Mouse (Mus musculus): ENCODE results near the gene Tpst2. TPM values are rescaled to one million over a fixed set of nuclear protein-coding genes. Genes with fewer than 3 reads are reported as not detected.

The Tpst2 gene
- total RNA-seq, 4 experiments from 2014 or later: 13.4 to 17.6 (median 16.0) TPM

DNA sequence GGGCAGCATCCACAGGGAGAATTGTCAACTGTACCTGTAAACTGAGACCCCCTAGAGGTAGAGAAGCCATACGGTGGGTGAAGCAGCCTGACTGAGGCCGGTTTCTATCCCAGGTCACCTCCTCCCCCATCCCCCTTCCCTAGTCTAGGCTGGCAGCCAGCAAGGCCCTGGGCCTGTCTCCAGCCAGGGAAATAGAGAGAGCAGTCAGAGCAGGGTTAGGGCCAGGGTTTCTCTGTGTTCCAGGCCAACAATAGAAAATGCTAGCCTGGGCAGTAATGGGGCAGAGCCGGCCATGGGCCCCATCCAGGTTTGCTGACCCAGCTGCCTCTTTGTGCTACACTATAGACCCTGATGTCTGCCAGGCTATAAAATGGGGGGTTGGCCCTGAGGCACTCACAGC lies 21.1 kb upstream of the Tpst2 start, which contains the start of gene Crybb1:
Gene Crybb1 (plus strand): TSS at position 390 of the 400 bp plus-strand sequence.
- DNase-seq (ENCODE audit: low spot score in 2 of 2): peak; percentile 79 to 80

DNA sequence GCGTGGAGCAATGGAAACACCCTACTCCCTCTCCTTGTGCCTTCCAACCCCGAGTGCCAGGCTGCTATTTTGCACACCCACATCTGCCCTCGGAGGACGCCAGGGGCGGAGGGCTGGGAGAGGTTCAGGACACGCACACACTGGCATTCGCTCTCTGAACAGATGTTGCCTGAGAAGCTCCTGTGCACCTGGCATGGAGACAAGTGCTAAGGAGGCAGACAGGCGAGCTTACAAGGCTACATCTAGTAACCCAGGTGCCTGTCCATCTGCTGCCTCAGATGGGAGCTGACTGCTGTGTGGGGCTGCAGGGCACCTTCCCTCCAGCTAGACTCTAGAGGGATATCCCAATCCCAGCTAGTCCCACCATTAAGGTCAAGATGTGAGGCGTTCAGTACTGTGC lies 20.0 kb upstream of the Tpst2 start:
- no peak for DNase-seq (ENCODE audit: low spot score in 2 of 2)

DNA sequence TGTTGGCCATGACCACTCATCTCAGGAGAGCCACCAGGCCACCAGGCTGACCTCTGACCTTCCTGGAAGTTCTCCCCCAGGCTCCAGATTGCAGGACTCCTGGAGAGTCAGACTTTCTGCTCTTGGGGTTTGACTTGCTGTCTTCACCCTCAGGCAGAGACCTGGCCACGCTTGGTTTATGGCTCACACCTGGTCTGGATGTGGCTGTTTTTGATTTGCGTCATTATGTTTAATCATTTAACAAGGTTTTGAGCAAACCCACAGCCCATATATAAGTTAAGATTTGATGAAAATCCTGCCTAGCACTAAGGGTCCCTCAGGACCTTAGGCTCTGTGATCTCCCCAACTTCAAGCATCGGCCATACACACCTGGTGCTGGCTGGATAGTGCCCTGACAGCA lies 18.6 kb upstream of the Tpst2 start:
- no peak for DNase-seq (ENCODE audit: low spot score in 2 of 2)

DNA sequence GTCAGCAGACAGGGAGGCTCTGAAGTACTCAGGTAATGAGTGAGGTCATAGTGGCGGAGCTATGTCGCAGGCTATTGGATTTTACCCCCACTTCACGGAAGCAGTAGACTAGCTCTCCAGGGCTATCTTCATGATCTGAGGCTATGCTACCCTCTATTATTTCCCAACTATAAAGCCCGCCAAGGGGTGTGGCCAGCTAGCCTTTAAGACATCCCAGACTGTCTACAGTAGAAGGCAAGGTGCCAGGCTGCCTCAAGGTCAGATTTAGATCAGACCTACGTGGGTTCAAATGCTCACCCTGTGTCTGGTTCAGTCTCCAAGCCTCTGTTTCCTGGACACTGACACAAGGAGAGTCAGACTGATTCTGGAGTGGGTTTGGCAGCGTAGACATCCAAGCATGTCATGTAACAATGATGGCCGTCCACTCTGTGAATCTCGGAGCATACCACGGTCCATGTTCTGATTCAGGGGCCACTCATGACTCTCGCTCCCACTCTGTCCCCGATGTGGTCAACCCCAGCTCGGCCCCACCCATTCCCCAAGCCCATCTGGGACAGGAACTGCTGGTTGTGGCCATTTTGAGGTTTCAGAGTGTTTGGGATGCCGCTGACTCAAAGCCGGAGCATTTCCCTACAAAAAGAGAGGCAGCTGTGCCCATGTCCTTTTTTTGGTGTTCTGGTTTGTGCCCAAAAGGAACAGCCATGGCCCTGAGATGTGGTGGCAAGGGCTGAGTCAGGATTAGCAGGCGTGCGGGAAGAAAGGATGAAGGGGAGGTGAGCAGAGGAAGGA lies 16.4 kb upstream of the Tpst2 start:
- DNase-seq (ENCODE audit: low spot score in 2 of 2): no peak

DNA sequence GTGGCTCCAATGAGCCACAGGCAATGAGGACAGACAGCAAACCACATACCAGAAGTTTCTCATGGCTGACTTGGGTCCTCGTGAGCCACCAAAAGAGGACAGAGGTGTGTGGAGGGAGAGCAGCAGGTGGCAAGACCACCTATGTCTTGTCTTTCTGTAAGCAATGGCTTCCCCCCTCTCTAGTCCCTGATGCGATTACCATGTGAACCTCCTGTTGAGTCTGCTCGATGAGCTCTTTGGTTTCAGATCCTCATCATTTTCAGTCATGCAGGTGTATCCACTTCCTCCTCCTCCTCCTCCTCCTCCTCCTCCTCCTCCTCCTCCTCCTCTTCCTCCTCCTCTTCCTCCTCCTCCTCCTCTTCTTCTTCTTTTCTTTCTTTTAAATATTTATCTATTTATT lies 15.7 kb upstream of the Tpst2 start:
- DNase-seq (ENCODE audit: low spot score in 2 of 2): no peak

DNA sequence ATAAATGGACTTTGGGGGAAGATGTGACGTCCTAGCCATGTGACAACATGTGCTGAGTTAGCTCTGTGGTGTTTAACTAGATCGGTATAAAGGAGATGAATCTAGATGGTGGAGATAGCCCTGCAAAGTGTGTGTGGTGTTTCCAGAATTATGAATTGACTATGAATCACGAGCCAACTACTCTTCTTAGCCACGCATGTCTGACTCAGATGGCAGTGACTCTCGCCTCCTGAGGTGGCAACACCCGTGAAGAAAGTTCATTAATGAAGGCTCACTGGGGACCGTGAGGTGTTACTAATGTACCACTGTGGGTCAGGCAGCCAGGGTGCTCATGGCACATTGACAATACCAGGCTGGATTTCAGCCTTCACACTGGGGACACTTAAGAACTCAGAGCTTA lies 12.4 kb upstream of the Tpst2 start:
- no peak for DNase-seq (ENCODE audit: low spot score in 2 of 2)

DNA sequence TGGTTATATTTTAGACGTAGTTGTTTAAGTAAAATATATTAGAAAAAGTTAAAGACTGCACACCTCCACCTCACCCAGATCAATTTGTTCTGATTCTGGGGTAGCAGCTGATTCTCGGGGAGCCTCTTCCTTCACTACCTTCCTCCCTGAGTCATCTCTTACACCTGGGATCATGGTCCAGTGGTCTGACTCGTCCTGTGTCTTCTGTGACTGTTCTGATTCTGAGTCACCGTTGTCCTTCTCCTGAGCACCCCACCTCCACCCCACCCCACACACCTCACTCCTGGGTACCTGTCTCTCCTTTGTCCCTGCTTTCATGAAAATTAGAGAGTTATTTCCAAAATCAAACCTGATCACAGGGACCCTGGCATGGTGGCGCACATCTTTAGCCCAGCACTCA lies 11.4 kb upstream of the Tpst2 start:
- no peak for DNase-seq (ENCODE audit: low spot score in 2 of 2)

DNA sequence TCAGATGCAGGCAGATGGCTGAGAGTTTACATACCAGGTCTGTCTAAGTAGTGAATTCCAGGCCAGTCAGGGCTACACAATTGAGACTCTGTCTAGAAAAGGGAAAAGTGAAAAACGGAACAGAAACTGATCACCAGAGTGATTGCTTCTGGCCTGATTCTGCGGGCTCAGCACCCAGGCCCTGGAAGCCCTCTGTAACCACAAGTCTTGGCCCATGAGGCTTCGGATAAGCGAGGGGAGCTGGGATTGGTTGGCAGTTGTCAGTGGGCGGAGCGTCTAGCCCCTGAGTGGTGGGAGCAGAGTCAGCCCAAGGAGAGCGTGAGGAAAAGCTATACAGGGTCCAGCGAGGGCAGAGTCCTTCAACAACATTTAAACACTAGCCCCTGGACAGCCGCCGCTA lies 11.0 kb upstream of the Tpst2 start:
- DNase-seq (ENCODE audit: low spot score in 2 of 2): no peak

DNA sequence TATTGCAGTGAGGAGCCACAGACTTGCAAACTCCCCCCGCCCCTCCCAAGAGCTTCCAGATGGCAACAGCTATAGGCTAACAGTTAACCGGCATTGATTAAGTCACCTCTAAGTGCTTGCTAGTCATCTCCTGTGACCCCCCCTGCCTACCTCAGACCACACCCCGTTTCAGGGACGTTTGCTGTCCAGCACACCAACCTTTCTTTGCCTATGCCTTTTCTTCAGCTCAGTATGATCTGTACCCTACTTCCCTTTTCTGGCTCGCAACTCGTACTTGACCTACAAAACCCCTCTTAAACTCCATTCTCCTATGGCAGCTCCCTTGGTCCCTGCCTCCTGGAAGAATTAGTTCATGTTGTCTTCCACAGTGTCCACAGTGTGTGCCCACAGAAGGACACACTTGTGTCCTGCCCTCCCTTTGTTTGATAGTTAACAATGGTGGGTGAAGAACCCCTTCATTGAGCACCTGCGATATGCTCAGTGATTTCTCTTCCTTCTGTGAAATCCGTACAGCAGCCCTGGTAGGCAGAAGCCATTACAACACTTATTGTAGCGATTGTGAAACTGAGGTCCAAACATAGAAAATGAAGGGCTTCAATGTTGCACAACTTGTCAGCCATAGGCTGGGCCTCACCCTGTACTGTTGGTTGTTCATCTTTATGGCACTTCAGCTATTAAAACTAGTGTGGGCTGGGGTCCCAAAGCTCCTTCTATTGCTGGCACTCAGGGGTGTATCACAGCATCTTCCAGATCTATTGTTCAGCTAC lies 10.3 kb upstream of the Tpst2 start:
- no peak for DNase-seq (ENCODE audit: low spot score in 2 of 2)

DNA sequence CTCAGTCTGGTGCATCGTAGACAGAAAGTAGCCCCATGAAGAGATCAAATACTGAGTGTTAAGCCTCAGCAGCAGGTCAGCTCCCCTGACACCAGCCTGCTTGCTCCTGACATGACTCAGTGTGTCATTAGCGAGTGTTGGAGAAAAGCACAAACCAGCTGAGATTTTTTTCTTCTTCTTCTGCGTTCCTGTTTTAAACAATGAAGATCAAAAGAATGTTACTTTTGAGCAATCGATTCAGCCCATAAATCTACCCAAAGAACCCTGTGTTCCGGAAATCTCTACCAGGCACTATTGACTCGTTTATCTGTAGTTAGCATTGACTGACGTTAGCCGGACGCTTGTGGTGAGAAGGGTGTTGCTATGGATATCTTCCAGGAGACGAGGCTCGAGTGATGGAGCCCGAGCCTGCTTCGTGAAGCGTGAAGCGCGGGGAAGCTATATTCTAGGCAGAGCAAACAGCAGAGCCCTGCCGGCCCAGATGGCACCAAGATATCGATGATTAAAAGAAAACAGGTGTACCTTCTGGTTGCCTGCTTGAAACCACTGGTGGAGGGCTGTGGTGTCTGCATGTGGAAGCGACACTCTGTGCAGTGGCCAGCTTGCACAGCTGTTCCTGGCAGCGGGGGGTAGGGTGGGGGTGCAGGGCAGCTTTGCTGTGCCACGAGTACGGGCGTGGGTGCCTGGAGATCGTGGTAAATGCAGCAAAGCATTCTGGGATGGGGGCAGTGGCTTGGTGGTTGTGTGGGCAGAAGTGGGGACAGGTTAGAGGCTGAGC lies 5.5 kb upstream of the Tpst2 start:
- no peak for DNase-seq (ENCODE audit: low spot score in 2 of 2)

DNA sequence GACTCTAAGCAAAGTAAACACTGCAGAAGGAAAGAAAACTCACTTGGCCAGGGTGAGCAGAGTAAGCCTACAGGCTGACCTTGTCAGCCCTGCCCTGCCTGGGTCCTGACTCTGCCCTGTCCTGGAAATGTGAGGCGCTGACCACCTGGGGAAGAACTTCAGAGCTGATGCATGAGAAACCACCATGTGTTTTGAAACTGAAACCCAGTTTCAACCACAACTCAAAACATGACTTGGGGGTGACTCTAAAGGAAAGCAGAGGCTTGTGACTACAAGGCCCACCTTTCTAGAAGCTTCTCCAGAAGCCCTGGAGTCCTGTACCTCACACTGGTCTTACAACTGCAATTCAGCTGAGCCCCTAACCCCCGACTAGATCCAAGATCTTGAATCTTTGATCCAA lies 3.6 kb upstream of the Tpst2 start:
- DNase-seq (ENCODE audit: low spot score in 2 of 2): no peak

DNA sequence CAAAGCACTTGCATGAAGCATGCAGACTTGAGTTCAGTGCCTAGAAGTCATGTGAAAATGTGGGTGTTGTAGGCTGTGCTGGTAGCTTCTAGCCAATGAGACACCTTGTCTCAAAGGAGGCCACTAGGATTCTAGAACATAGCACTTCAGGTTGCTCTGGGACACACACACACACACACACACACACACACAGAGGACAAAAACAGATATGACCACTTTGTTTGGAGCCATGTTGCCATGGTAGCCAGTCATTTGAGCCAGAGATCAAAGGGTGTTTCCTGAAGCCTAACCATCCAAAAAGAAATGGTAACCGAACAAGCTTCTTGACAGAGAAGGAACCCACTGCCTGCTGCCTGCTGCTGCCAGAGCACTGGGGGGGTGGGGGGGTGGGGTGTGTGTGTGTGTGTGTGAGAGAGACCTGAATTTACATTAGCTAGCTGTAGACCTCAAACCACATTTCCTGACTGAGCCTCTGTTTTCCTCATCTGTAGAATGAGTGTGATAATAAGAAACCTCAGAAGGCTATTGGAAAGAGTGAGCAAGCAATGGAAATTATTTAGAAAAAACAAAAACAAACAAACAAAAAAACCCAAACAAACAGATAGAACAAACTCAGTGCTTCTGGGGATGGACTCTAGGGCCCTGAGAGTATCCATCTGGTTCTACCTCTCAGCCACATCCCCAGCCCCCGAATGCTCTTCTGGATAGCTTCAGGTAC lies 2.6 kb upstream of the Tpst2 start:
- DNase-seq (ENCODE audit: low spot score in 2 of 2): no peak

DNA sequence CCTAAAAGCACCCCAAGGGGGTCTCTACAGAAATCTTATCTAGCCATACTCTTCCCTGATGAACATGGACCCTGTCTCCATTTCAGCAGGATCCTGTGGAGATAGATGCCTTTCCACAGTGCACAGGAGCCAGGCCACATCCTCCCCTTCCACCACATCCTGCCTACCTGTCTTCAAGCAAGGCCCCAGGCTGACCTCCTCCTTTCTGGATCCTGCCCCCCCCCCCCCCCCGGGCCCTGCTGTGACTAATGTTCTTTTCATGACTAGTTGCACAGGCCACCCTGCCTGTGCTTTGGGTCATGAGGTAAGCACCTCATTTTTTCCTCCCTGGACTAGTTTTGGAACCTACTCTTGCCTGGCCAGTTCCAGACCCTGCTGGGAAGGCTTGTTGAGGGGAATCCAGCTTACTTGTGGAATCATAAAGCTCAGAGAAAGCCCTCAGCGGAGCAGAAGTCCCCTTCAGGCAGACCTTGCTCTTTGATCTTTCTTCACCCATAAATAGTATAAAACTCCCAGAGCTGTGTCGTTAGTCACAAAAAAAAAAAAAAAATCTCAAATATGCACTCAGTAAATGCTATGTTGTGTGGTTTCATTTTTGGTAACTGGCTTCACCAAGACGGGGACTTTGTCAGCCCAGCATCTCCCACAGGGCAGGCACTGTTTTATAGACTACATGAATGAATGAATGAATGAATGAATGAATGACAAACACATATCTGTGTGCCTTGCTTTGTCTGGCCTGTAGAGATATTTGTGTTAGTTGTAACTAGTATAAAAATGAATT lies 1.3 kb upstream of the Tpst2 start:
- no peak for DNase-seq (ENCODE audit: low spot score in 2 of 2)

DNA sequence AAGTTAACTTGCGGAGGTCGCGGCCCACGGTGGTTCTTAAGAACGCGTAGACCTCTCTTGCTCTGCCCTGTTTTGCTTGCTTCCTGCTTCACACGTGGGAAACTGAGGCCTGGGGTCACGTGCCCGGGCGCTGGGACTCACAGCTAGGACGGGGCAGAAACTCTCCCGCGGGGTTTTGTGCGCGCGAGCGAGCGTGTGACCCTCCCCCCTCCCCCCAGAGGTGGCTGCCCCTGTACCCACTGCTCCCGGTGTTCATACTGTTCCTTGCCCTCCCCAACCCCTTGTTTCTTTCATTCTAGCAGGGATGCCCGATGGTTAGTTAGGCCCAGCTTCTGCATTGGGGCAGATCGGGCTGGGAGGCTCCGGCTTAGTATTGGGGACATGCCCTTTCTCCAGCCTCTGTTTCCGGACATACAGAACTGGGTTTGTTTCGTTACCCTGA lies 437 bp downstream of the Tpst2 start:
- no peak for DNase-seq (ENCODE audit: low spot score in 2 of 2)

DNA sequence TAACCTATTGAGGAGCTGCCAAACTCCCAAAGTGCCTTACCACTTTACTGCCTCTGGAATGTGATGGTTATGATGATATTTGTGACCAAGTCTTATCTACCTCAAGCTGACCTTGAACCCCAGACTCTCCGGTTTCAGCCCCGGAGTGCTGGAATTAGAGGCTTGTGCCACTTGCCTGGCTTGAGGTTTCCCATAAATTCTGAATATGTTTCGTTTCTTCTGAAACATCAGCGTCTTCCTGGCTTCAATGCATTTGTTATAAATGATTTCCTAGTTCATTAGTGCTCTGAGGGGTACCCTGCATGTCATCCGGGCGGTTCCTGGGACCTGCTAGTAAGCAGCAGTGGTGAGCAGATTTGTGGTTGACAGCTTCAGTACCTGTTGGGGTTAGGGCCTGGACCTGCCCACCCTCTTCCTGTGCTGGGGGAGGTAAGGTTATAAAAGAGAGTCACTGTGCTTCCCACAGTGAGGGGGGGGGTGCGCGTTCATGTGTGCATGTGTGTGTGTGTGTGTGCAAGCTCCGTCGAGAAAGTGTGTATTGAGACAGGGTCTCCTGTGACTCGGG lies 1.5 kb downstream of the Tpst2 start:
- DNase-seq (ENCODE audit: low spot score in 2 of 2): no peak

DNA sequence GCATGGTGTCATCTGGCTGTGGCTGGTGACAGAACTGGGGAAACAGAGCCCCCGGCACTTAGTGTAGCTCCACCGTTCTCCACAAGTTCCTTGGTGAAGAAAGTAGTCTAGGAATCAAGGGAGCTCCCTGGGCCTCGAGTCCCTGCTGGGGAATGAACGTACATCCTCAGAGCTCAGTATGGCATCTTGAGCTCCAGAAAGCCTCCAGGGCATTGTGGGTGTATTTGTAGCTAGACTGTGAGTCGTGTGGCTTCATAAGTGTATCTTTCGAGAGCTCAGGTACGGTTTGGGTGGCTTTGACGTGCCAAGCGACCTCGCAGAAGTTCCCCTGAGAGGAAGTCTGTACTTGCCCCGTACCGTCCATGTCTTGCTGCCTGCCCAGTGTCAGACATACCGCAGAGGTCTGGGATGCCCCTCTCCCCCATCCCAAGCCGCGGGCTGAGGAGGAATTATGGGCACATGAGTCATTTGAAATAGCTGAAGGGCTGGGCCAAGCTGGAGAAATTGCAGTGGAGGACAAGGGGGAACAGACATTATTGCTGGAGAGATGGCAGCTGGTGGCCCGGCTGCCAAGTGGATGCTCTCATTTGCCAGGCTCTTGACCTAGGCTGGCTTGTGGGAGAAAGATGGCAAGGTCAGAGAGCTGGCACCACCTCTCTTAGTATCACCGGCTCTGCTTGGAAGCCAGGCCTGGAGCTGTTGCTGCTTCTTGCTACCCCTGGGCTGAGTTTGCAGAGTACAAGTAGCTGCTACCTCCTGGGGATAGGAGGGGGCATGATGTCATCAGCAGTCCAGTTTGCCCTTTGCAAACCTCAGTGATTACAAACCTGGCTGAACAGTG lies 2.9 kb downstream of the Tpst2 start:
- DNase-seq (ENCODE audit: low spot score in 2 of 2): peak; percentile 51 to 74

DNA sequence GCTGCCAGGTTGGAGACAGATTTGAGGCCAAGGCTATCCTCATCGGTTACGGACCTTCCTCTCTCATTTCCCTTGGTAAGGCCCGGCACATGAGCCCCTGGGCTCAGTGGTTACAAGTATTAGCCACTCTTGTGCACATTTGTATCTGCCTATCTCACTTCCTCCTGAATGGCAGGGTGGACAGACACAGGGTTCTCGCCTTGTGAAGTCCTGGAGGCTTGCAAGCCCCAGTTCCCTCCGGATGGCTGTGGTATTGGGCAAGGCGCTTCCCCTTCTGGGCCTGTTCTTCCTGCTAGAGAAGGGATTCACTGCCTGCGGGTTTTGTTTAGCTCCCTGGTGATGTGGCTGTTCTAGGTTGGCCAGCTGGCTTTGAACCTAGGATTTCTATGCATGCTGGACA lies 3.7 kb downstream of the Tpst2 start:
- DNase-seq (ENCODE audit: low spot score in 2 of 2): no peak

DNA sequence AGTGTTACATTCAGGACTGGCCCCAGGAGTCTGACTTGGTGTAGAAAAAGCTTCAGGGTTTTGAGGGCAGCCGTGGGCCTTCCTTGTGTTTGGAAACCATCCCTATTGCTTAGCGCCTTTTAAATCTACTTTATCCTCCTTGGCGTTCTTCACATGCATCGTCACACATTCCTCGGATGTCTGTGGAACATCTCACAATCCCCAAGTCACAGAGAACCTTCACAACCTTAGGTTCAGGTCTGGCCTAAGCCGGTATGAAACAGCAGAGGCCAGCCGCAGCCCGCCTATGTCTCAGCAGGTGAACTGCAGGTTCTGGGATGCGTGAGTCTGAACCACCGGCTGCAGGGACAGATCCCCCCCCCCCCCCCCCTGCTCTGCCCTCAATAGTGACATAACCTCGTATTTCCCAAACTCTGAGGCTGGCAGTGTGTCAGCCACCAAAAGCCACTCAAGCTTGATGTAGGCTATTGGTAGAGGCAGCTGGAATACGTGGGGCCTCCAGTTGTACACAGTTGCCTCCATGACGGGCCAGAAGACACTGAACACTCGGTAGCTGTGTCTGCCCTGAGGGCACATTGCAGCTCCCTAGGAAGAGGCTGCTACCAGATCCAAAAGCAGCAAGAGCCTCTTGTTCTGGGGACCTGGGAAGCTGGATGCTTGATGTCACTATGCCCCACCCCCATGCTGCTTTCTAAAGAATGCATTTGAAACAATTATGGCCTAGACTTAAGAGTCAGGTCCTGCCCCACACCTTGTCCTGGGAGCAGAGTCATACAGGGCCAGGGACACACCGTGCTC lies 4.6 kb downstream of the Tpst2 start:
- no peak for DNase-seq (ENCODE audit: low spot score in 2 of 2)

Measured in gastrocnemius, adult 8-10 months (tissue).